Mouse (Mus musculus): Measurements from ENCODE around the gene Usp30. TPM values are rescaled to one million over a fixed set of nuclear protein-coding genes. Genes with fewer than 3 reads are reported as not detected.

Usp30 gene
- polyA plus RNA-seq (2016; fragmentation: Nextera tagmentation; extraction: Ambion mirVana), result 11.9 and 12.9 TPM in 2 replicates

GRCm38 (mm10) chr5:114065161-114065560, at the start of gene Usp30:
Gene Usp30 (plus strand): TSS chr5:114065461.
- Histone ChIP-seq H3K4me3 (no peak within 1 kb of the TSS), H3K4me1 (peaks cover 8% of the 10 kb centered on the region), H3K27me3 (replicated peaks; ENCODE audit: low read depth, poor library complexity, severe bottlenecking) (no peaks in the 10 kb centered on the region), H3K36me3 (replicated peaks) (no peaks in the 10 kb centered on the region), H3K9me3 (no peaks in the 10 kb centered on the region), H3K27ac (replicated peaks) (no peak within 1 kb of the TSS)
- no peak for DNase-seq (ENCODE audit: low spot score)
- 93% methylated on average over 6 of the region's 6 CpGs for WGBS

GRCm38 (mm10) chr5:114024390-114024789, 40.9 kb upstream of the Usp30 start:
- no peaks in the 10 kb centered on the region for H3K9me3 ChIP-seq
- no peak for DNase-seq (ENCODE audit: low spot score)
- WGBS, result 65% methylated on average over 6 of the region's 6 CpGs
- no peaks in the 10 kb centered on the region for H3K36me3 ChIP-seq (replicated peaks)
- peaks cover 22% of the 10 kb centered on the region for H3K4me1 ChIP-seq
- H3K27me3 ChIP-seq (replicated peaks; ENCODE audit: low read depth, poor library complexity, severe bottlenecking), result no peaks in the 10 kb centered on the region
- H3K4me3 ChIP-seq, result peak overlapping the region; percentile 8
- H3K27ac ChIP-seq (replicated peaks), result no peak overlapping the region

- H3K9me3 ChIP-seq, result no peaks in the 10 kb centered on the region
- WGBS, result 12% methylated on average over 10 of the region's 10 CpGs
- peak; percentile 67 for DNase-seq (ENCODE audit: low spot score)
- no peak overlapping the region for H3K27ac ChIP-seq (replicated peaks)
- no peaks in the 10 kb centered on the region for H3K27me3 ChIP-seq (replicated peaks; ENCODE audit: low read depth, poor library complexity, severe bottlenecking)
- no peaks in the 10 kb centered on the region for H3K36me3 ChIP-seq (replicated peaks)
- H3K4me1 ChIP-seq, result peaks cover 20% of the 10 kb centered on the region
- peak overlapping the region; percentile 8 for H3K4me3 ChIP-seq
Measured at GRCm38 (mm10) chr5:114024885-114025284, 40.4 kb upstream of the Usp30 start.

- DNase-seq (ENCODE audit: low spot score), result no peak
- Histone ChIP-seq H3K4me3 (no peak overlapping the region), H3K4me1 (peaks cover 23% of the 10 kb centered on the region), H3K36me3 (replicated peaks) (no peaks in the 10 kb centered on the region), H3K27me3 (replicated peaks; ENCODE audit: low read depth, poor library complexity, severe bottlenecking) (no peaks in the 10 kb centered on the region), H3K9me3 (peaks cover 3% of the 10 kb centered on the region; the same call in 1 of the 2 replicates), H3K27ac (replicated peaks) (no peak overlapping the region)
- 88% methylated on average over 12 of the region's 12 CpGs for WGBS
Measured at GRCm38 (mm10) chr5:114027217-114027944, 37.9 kb upstream of the Usp30 start.

GRCm38 (mm10) chr5:114028111-114028510, 37.1 kb upstream of the Usp30 start:
- peaks cover 23% of the 10 kb centered on the region for H3K4me1 ChIP-seq
- DNase-seq (ENCODE audit: low spot score), result no peak
- peaks cover 4% of the 10 kb centered on the region; the same call in 1 of the 2 replicates for H3K9me3 ChIP-seq
- H3K27me3 ChIP-seq (replicated peaks; ENCODE audit: low read depth, poor library complexity, severe bottlenecking), result no peaks in the 10 kb centered on the region
- H3K27ac ChIP-seq (replicated peaks), result no peak overlapping the region
- WGBS, result 90% methylated on average over 12 of the region's 12 CpGs
- H3K4me3 ChIP-seq, result no peak overlapping the region
- H3K36me3 ChIP-seq (replicated peaks), result no peaks in the 10 kb centered on the region

- 90% methylated on average over 12 of the region's 12 CpGs for WGBS
- DNase-seq (ENCODE audit: low spot score), result no peak
- H3K4me1 ChIP-seq, result peaks cover 20% of the 10 kb centered on the region
- H3K27ac ChIP-seq (replicated peaks), result no peak overlapping the region
- no peak overlapping the region for H3K4me3 ChIP-seq
- no peaks in the 10 kb centered on the region for H3K27me3 ChIP-seq (replicated peaks; ENCODE audit: low read depth, poor library complexity, severe bottlenecking)
- H3K36me3 ChIP-seq (replicated peaks), result no peaks in the 10 kb centered on the region
- H3K9me3 ChIP-seq, result peaks cover 4% of the 10 kb centered on the region; the same call in 1 of the 2 replicates
Measured at GRCm38 (mm10) chr5:114030652-114031051, 34.6 kb upstream of the Usp30 start.

- Histone ChIP-seq H3K4me3 (no peak overlapping the region), H3K27me3 (replicated peaks; ENCODE audit: low read depth, poor library complexity, severe bottlenecking) (no peaks in the 10 kb centered on the region), H3K4me1 (peaks cover 33% of the 10 kb centered on the region), H3K36me3 (replicated peaks) (no peaks in the 10 kb centered on the region), H3K27ac (replicated peaks) (no peak overlapping the region), H3K9me3 (peaks cover 4% of the 10 kb centered on the region; the same call in 1 of the 2 replicates)
- DNase-seq (ENCODE audit: low spot score), result no peak
- WGBS, result 89% methylated on average over 3 of the region's 3 CpGs
Measured at GRCm38 (mm10) chr5:114032161-114032763, 33.0 kb upstream of the Usp30 start.

GRCm38 (mm10) chr5:114034393-114034792, 30.9 kb upstream of the Usp30 start:
- Histone ChIP-seq H3K9me3 (peaks cover 4% of the 10 kb centered on the region; the same call in 1 of the 2 replicates), H3K4me1 (peaks cover 24% of the 10 kb centered on the region), H3K27me3 (replicated peaks; ENCODE audit: low read depth, poor library complexity, severe bottlenecking) (no peaks in the 10 kb centered on the region), H3K36me3 (replicated peaks) (no peaks in the 10 kb centered on the region), H3K27ac (replicated peaks) (no peak overlapping the region), H3K4me3 (no peak overlapping the region)
- WGBS, result 87% methylated on average over 7 of the region's 7 CpGs
- DNase-seq (ENCODE audit: low spot score), result no peak

GRCm38 (mm10) chr5:114035111-114035510, 30.1 kb upstream of the Usp30 start:
- H3K9me3 ChIP-seq, result peaks cover 4% of the 10 kb centered on the region; the same call in 1 of the 2 replicates
- H3K4me1 ChIP-seq, result peaks cover 20% of the 10 kb centered on the region
- 46% methylated on average over 10 of the region's 10 CpGs for WGBS
- no peaks in the 10 kb centered on the region for H3K36me3 ChIP-seq (replicated peaks)
- no peak overlapping the region for H3K27ac ChIP-seq (replicated peaks)
- H3K4me3 ChIP-seq, result no peak overlapping the region
- no peaks in the 10 kb centered on the region for H3K27me3 ChIP-seq (replicated peaks; ENCODE audit: low read depth, poor library complexity, severe bottlenecking)
- DNase-seq (ENCODE audit: low spot score), result no peak

GRCm38 (mm10) chr5:114040508-114040907, 24.8 kb upstream of the Usp30 start:
- WGBS, result 26% methylated on average over 8 of the region's 8 CpGs
- no peaks in the 10 kb centered on the region for H3K36me3 ChIP-seq (replicated peaks)
- no peaks in the 10 kb centered on the region for H3K9me3 ChIP-seq
- no peak overlapping the region for H3K4me3 ChIP-seq
- peaks cover 29% of the 10 kb centered on the region for H3K4me1 ChIP-seq
- 0 out of 2 replicates have a peak, but pooled peaks cover 8% of the 10 kb centered on the region for H3K27me3 ChIP-seq (replicated peaks; ENCODE audit: low read depth, poor library complexity, severe bottlenecking)
- no peak for DNase-seq (ENCODE audit: low spot score)
- no peak overlapping the region for H3K27ac ChIP-seq (replicated peaks)

GRCm38 (mm10) chr5:114040911-114041310, 24.4 kb upstream of the Usp30 start:
- DNase-seq (ENCODE audit: low spot score), result no peak
- Histone ChIP-seq H3K27me3 (replicated peaks; ENCODE audit: low read depth, poor library complexity, severe bottlenecking) (0 out of 2 replicates have a peak, but pooled peaks cover 8% of the 10 kb centered on the region), H3K4me1 (peaks cover 25% of the 10 kb centered on the region), H3K9me3 (no peaks in the 10 kb centered on the region), H3K4me3 (no peak overlapping the region), H3K36me3 (replicated peaks) (no peaks in the 10 kb centered on the region), H3K27ac (replicated peaks) (no peak overlapping the region)
- WGBS, result 74% methylated on average over 1 of the region's 1 CpGs

- Histone ChIP-seq H3K4me1 (peaks cover 20% of the 10 kb centered on the region), H3K9me3 (no peaks in the 10 kb centered on the region), H3K4me3 (peak overlapping the region; percentile 26; the same call in 1 of the 2 replicates), H3K27ac (replicated peaks) (no peak overlapping the region), H3K27me3 (replicated peaks; ENCODE audit: low read depth, poor library complexity, severe bottlenecking) (0 out of 2 replicates have a peak, but pooled peaks cover 8% of the 10 kb centered on the region), H3K36me3 (replicated peaks) (no peaks in the 10 kb centered on the region)
- WGBS, result 26% methylated on average over 15 of the region's 15 CpGs
- DNase-seq (ENCODE audit: low spot score), result peak; percentile 51
Measured at GRCm38 (mm10) chr5:114041327-114041930, 23.8 kb upstream of the Usp30 start.
